Mouse (Mus musculus) midbrain, postnatal 0 days (tissue): Measurements from ENCODE around the gene Sorcs2. TPM values are rescaled to one million over a fixed set of nuclear protein-coding genes. Genes with fewer than 3 reads are reported as not detected.

ENCODE experiments used
- ATAC-seq: fragments of 200-750 bp; cut with Nextera tagmentation; 2 replicates; pipeline ENCODE4 v1.8.0; 2017; ENCODE audit warnings: moderate number of reproducible peaks, mild to moderate bottlenecking, moderate TSS enrichment, moderate library complexity; ENCODE audit not compliant: low FRiP score
- DNase-seq: peaks from one replicate; pipeline ENCODE4 v3.0.0-alpha.2; 2015; ENCODE audit warnings: low spot score
- H3K27ac ChIP-seq: fragments of 300-500 bp; sonication (generic); 2 replicates; pipeline ENCODE4 v1.5.1; 2014; ENCODE audit warnings: low read depth, mild to moderate bottlenecking, low read length, mixed read lengths
- H3K27me3 ChIP-seq: fragments of 300-500 bp; sonication (generic); 2 replicates; pipeline ENCODE4 v1.6.1; 2014; ENCODE audit warnings: low read length, control low read depth, mixed read lengths; ENCODE audit not compliant: insufficient read depth
- H3K36me3 ChIP-seq: fragments of 300-500 bp; sonication (generic); 2 replicates; pipeline ENCODE4 v1.6.1; 2014; ENCODE audit warnings: low read length, control low read depth, mixed read lengths; ENCODE audit not compliant: insufficient read depth
- H3K4me1 ChIP-seq: fragments of 300-500 bp; sonication (generic); 2 replicates; pipeline ENCODE4 v1.6.1; 2014; ENCODE audit warnings: mild to moderate bottlenecking, control low read depth, antibody characterized with exemption, low read length, mixed read lengths; ENCODE audit not compliant: insufficient read depth
- H3K4me2 ChIP-seq: fragments of 300-500 bp; sonication (generic); 2 replicates; pipeline ENCODE4 v1.6.1; 2014; ENCODE audit warnings: low read depth, mild to moderate bottlenecking, low read length, mixed read lengths; ENCODE audit not compliant: poor library complexity, severe bottlenecking
- H3K4me3 ChIP-seq: fragments of 300-500 bp; sonication (generic); 2 replicates; pipeline ENCODE4 v1.5.1; 2014; ENCODE audit warnings: low read depth, mild to moderate bottlenecking, low read length, moderate library complexity
- H3K9ac ChIP-seq: fragments of 300-500 bp; sonication (generic); replicated peaks from 2 replicates; pipeline ENCODE4 v1.6.1; 2014; ENCODE audit warnings: mild to moderate bottlenecking, low read length, moderate library complexity, mixed read lengths; ENCODE audit not compliant: poor library complexity, severe bottlenecking
- H3K9me3 ChIP-seq: fragments of 300-500 bp; sonication (generic); 2 replicates; pipeline ENCODE4 v1.6.1; 2016; ENCODE audit warnings: low read length, control low read depth
- CTCF ChIP-seq: IDR thresholded peaks from 2 replicates; pipeline ENCODE4 v1.5.1; 2016; ENCODE audit warnings: antibody characterized with exemption, mild to moderate bottlenecking
- WGBS: fragments of 180-500 bp; shearing (Covaris S2); extraction: QIAGEN DNeasy Blood & Tissue Kit; methylation state at CpG from one replicate; pipeline ENCODE4 v1.1.7; 2014; 5-methylcytosine and 5-hydroxymethylcytosine counted together
- polyA plus RNA-seq: library from polyadenylated mRNA; unstranded; fragments of >200 nt; fragmentation: Nextera tagmentation; extraction: Ambion mirVana; gene quantifications from 2 replicates; pipeline ENCODE4 v1.2.1, GENCODE M21; 2015
- total RNA-seq: library from RNA; depleted of rRNA; stranded (reverse); fragments of >200 nt; gene quantifications from 2 replicates; pipeline ENCODE4 v1.2.3, GENCODE M21; 2014

Sorcs2 gene
- total and polyA plus RNA-seq, 2 experiments from 2014 or later, result 16.1 to 49.2 TPM

DNA sequence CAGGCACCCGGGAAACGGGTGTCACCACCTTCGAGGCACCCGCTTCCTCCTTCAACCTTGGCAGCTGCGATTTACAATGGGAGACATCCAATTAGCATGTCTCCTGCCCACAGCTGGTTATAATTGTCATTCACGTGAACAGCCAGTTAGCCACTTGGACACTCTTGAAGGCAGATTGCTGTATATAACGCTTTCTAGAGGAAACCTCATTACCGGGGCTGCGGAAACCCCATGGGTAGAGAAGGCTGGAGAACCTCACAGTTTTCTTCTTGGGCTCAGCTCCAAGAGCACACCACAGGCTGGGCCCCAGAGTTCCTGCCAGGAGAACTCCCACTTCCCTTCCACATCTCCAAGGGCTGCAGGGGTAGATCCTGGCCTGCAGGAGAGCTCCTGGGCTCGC lies 112.5 kb downstream of the Sorcs2 start:
- no peak overlapping the region for H3K27ac ChIP-seq
- H3K9ac ChIP-seq, result no peak overlapping the region
- H3K4me1 ChIP-seq, result peaks cover 8% of the 10 kb centered on the region; the same call in 1 of the 2 replicates
- H3K4me3 ChIP-seq, result no peak overlapping the region
- H3K36me3 ChIP-seq, result no peaks in the 10 kb centered on the region
- no peaks in the 10 kb centered on the region for H3K9me3 ChIP-seq
- TF ChIP-seq CTCF, result no peak
- H3K4me2 ChIP-seq, result no peak overlapping the region
- 55% methylated on average over 10 of the region's 10 CpGs for WGBS
- DNase-seq (peak; percentile 13), ATAC-seq (no peak)
- H3K27me3 ChIP-seq, result no peaks in the 10 kb centered on the region

DNA sequence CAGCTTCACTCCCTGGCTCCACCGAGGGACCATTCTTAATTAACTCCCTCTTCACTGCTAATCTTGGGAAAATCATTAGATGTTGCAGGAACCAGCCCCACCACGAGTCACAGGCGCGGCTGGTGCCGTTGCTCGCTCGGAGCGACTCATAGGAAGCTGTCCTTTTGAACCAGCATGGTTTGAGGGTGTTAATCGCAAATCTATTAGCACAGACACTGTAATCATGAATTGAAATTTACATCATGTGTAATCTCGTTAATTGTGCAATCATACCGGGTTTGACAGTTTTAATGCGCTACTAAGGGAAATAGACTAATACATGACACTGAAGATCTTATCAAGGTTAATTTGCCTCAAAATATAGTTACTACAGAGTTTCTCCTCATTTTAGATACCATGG lies 118.0 kb downstream of the Sorcs2 start:
- Histone ChIP-seq H3K9me3 (no peaks in the 10 kb centered on the region), H3K9ac (no peak overlapping the region), H3K4me3 (no peak overlapping the region), H3K27me3 (no peaks in the 10 kb centered on the region), H3K36me3 (no peaks in the 10 kb centered on the region), H3K4me2 (no peak overlapping the region), H3K4me1 (no peaks in the 10 kb centered on the region), H3K27ac (no peak overlapping the region)
- no peak for TF ChIP-seq CTCF
- ATAC-seq (no peak), DNase-seq (no peak)
- 57% methylated on average over 12 of the region's 12 CpGs for WGBS

DNA sequence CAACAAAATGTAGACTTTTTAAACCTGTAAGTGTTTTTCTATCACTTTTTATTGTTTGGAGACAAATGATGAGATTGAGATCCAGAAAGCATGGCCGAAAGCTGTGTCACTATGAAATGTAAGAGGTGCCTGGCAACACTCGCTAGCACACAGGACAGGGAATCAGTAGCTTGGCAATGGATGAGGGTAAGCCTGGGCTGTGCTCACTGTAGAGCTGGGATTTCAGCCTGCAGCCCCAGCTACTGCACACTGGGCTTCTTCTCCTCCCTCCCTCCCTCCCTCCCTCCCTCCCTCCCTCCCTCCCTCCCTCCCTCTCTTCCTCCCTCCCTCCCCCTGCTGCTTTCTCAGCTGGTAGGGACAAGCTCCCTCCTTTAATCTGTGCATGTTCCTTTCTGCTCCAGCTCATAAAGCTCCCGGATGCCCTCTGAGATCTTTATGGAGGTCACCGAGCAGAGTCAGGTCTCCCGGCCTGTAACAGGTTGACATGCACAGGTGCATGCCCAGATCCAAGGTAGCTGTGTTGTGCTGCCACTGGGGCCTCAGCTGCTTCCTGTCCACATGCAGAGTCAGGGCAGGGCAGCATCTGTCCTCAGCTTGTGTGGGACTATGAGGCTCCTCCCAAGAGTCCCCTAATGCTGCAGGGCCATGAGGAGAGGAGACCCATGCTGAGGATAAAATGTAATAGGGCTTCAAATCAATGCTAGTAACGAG lies 123.1 kb downstream of the Sorcs2 start:
- H3K9ac ChIP-seq, result no peak overlapping the region
- no peaks in the 10 kb centered on the region for H3K36me3 ChIP-seq
- ATAC-seq (peak; percentile 48; the same call in 1 of the 2 replicates), DNase-seq (no peak)
- WGBS, result 48% methylated on average over 6 of the region's 6 CpGs
- no peak for TF ChIP-seq CTCF
- H3K4me1 ChIP-seq, result no peaks in the 10 kb centered on the region
- no peak overlapping the region for H3K4me3 ChIP-seq
- no peaks in the 10 kb centered on the region for H3K27me3 ChIP-seq
- H3K4me2 ChIP-seq, result no peak overlapping the region
- H3K9me3 ChIP-seq, result no peaks in the 10 kb centered on the region
- H3K27ac ChIP-seq, result no peak overlapping the region

DNA sequence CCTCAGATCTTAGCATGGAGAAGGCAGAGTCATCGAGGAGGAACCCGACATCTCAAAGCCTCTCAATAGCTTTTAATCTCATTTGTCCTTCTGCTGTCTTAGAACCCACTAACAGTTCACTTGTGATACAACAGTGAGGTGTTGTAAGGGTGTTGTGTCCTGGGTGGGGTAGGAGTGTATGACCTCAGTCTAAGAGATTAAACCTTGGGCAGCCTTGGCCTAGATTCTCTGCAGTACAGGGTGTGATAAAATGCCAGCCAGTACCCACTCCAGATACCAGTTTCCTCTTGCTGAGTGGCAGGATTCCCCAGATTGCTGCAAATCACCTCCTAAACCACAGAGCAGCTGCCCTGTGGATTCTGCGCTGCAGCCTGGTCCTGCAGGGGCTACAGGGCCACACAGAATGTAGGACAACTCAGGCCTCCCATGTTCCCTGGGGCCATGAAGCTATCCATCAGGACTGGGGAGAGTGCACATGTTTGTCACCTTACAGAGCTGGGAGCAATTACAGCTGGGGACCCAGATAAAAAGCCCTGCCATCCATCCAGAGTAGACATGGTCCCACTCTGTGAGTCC lies 130.7 kb downstream of the Sorcs2 start:
- Histone ChIP-seq H3K9me3 (no peaks in the 10 kb centered on the region), H3K27ac (no peak overlapping the region), H3K4me3 (no peak overlapping the region), H3K27me3 (no peaks in the 10 kb centered on the region), H3K4me1 (peaks cover 7% of the 10 kb centered on the region; the same call in 1 of the 2 replicates), H3K4me2 (no peak overlapping the region), H3K36me3 (no peaks in the 10 kb centered on the region), H3K9ac (no peak overlapping the region)
- 91% methylated on average over 3 of the region's 3 CpGs for WGBS
- no peak for DNase-seq
- TF ChIP-seq CTCF, result no peak
- no peak for ATAC-seq

DNA sequence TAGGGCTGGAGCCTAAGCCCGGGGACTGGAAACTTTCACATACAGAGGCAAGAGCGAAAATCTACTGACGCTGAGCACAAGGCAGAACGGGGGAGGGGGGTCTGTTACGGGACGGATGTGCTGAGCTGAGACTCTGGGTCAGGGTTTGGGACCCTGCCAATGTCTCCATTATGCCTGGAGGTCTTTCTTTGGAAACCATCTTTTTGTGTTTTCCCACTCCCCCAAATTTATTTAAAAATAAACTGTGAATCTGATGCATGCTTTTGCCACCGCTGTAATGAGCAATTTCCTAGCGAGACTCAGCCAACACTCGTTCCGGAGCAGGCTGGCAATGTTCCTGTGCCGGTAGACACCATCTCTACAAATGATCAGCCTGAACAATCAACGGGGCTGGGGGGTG lies 137.1 kb downstream of the Sorcs2 start:
- H3K27ac ChIP-seq, result no peak overlapping the region
- peak; percentile 24 for DNase-seq
- WGBS, result 52% methylated on average over 12 of the region's 12 CpGs

DNA sequence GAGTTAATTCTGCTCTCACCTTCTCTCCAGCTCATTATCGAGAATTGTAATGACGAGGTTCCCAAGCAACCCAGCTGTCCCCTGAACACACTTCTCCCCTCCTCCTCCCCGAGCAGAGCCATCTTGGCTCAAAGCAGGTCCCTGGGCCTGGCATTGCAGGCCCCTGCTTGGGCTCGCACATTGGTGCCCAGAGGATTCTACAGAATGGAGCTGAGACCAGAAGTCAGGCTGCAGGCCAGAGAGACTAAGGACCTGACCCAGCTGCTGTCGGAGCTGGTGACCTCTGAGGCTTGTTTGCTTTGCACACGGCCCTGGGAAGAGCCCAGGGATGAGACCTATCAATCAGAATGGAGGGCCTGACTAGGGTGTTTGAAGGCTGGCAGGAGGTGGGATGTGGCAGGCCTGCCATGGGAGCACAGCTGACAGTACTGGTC lies 138.2 kb downstream of the Sorcs2 start:
- H3K27me3 ChIP-seq, result no peaks in the 10 kb centered on the region
- H3K9ac ChIP-seq, result no peak overlapping the region
- no peaks in the 10 kb centered on the region for H3K36me3 ChIP-seq
- WGBS, result 54% methylated on average over 6 of the region's 6 CpGs
- H3K9me3 ChIP-seq, result no peaks in the 10 kb centered on the region
- no peak for ATAC-seq
- peak; percentile 39 for DNase-seq
- H3K4me2 ChIP-seq, result no peak overlapping the region
- H3K4me1 ChIP-seq, result peaks cover 16% of the 10 kb centered on the region
- peak overlapping the region; percentile 26; the same call in 1 of the 2 replicates for H3K27ac ChIP-seq
- H3K4me3 ChIP-seq, result no peak overlapping the region
- no peak for TF ChIP-seq CTCF

More for the DNA sequence above, 137.1 kb downstream of the Sorcs2 start:
- TF ChIP-seq CTCF, result no peak
- Histone ChIP-seq H3K4me3 (no peak overlapping the region), H3K36me3 (no peaks in the 10 kb centered on the region), H3K27me3 (no peaks in the 10 kb centered on the region), H3K9me3 (no peaks in the 10 kb centered on the region), H3K4me1 (peaks cover 22% of the 10 kb centered on the region), H3K4me2 (no peak overlapping the region), H3K9ac (no peak overlapping the region)
- no peak for ATAC-seq
